Comparison of ENCODE assay signal across 12 mouse cellular contexts in the genomic region with DNA sequence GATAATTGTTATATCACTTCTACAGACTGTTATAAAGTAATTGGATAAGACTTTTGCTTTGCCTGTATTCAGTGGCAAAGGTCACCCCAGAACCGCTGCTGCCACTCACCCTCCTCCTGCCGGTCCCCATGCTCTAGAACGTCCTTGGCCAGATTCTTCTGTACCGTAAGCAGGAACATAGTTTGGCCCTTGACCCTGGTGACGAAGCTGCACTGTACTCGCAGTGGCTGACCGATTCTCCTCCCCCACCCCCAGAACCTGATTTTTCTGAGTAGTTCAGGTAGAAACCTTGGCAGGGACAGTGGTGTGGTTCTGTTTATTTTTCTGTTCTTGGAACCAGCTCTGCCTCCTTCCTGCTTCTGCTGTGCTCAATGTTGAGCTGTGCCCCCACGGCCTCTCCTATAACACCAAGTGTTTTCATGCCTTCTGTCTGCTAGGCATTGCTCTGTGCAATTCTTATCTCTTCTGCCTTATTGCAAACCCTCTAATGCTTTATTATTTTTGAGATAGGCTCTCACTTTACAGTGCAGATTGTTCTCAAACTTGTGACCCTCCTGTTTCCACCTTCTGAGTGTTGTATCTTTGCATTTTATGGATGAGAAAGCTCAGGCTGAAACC. TPM values are rescaled to one million over a fixed set of nuclear protein-coding genes. Genes with fewer than 3 reads are reported as not detected.
DNase-seq lines count a peak whose midpoint lies in the region; ATAC-seq and TF ChIP-seq lines count a peak whose summit lies in the region.
"Had no signal": no experiment of that assay in that cellular context is flagged by ENCODE, and none has a peak within 500 bp of the region (broad histone marks: within the 10 kb centered on the region; RNA-seq: fewer than 3 reads in every experiment).

No protein-coding gene starts in this region.

- no peaks in the 10 kb centered on the region for H3K9me3 ChIP-seq in heart, embryonic 14.5 days (ENCODE audit: control insufficient read depth, low read length)
- H3K9me3 ChIP-seq in intestine, postnatal 0 days (ENCODE audit: control insufficient read depth): no peaks in the 10 kb centered on the region
- no peaks in the 10 kb centered on the region for H3K9me3 ChIP-seq in limb, embryonic 15.5 days
- H3K9me3 ChIP-seq in stomach, embryonic 15.5 days: no peaks in the 10 kb centered on the region
- H3K9me3 ChIP-seq: embryonic facial prominence, embryonic 15.5 days had no signal

- H3K4me2 ChIP-seq in heart, embryonic 14.5 days (ENCODE audit: low read length): no peak overlapping the region
- peak overlapping the region; percentile 7; the same call in 1 of the 2 replicates for H3K4me2 ChIP-seq in intestine, postnatal 0 days (replicated peaks; ENCODE audit: low read depth)
- no peak overlapping the region for H3K4me2 ChIP-seq in limb, embryonic 15.5 days
- H3K4me2 ChIP-seq in stomach, embryonic 15.5 days: no peak overlapping the region
- H3K4me2 ChIP-seq: embryonic facial prominence, embryonic 15.5 days had no signal

- peak overlapping the region; percentile 16; the same call in 1 of the 2 replicates for H3K9ac ChIP-seq in heart, embryonic 14.5 days (ENCODE audit: low read length)
- no peak overlapping the region for H3K9ac ChIP-seq in intestine, postnatal 0 days (ENCODE audit: low read depth, low read length)
- H3K9ac ChIP-seq in limb, embryonic 15.5 days: no peak overlapping the region
- H3K9ac ChIP-seq in stomach, embryonic 15.5 days: no peak overlapping the region
- H3K9ac ChIP-seq: embryonic facial prominence, embryonic 15.5 days had no signal

- no peak overlapping the region for H3K4me3 ChIP-seq in heart, embryonic 14.5 days (ENCODE audit: control insufficient read depth in 1 of 2, insufficient read depth in 1 of 2, low read depth in 1 of 2, low read length in 2 of 2)
- no peak overlapping the region for H3K4me3 ChIP-seq in intestine, postnatal 0 days (ENCODE audit: low read depth, low read length)
- no peak overlapping the region for H3K4me3 ChIP-seq in limb, embryonic 15.5 days
- no peak overlapping the region for H3K4me3 ChIP-seq in stomach, embryonic 15.5 days (replicated peaks)
- no peak overlapping the region for H3K4me3 ChIP-seq in left cerebral cortex, adult 2 months
- H3K4me3 ChIP-seq: embryonic facial prominence, embryonic 15.5 days had no signal

- peak overlapping the region; percentile 83 to 85; a peak in 1 of 4 replicates for H3K27ac ChIP-seq in heart, embryonic 14.5 days (replicated peaks in 1 of 2; ENCODE audit: control insufficient read depth in 1 of 2, insufficient read depth in 1 of 2, low read depth in 2 of 2, low read length in 2 of 2)
- peak overlapping the region; percentile 95 for H3K27ac ChIP-seq in intestine, postnatal 0 days (ENCODE audit: low read depth, low read length)
- peak overlapping the region; percentile 80; the same call in 1 of the 2 replicates for H3K27ac ChIP-seq in limb, embryonic 15.5 days
- H3K27ac ChIP-seq in stomach, embryonic 15.5 days: peak overlapping the region; percentile 72; the same call in 1 of the 2 replicates
- H3K27ac ChIP-seq in left cerebral cortex, adult 2 months: no peak overlapping the region

- DNase-seq in heart, adult 11 months: no peak
- DNase-seq in left cerebral cortex, adult 2 months (ENCODE audit: extremely low spot score in 1 of 2, low spot score in 2 of 2): no peak
- no peak for DNase-seq in retina, embryonic 14.5 days (ENCODE audit: low spot score)
- DNase-seq in layer of hippocampus, adult 8-10 months (ENCODE audit: low spot score in 2 of 2): no peak

- peaks cover 24 to 54% of the 10 kb centered on the region in 2 experiments for H3K4me1 ChIP-seq in heart, embryonic 14.5 days (ENCODE audit: control insufficient read depth in 2 of 2, insufficient read depth in 2 of 2, low read length in 2 of 2)
- peaks cover 30% of the 10 kb centered on the region; the same call in 1 of the 2 replicates for H3K4me1 ChIP-seq in intestine, postnatal 0 days (replicated peaks; ENCODE audit: control insufficient read depth, insufficient read depth, low read length)
- H3K4me1 ChIP-seq in limb, embryonic 15.5 days: peaks cover 74% of the 10 kb centered on the region
- peaks cover 52% of the 10 kb centered on the region for H3K4me1 ChIP-seq in stomach, embryonic 15.5 days

- no peaks in the 10 kb centered on the region for H3K27me3 ChIP-seq in heart, embryonic 14.5 days (ENCODE audit: control insufficient read depth, insufficient read depth, low read length)
- H3K27me3 ChIP-seq in intestine, postnatal 0 days (replicated peaks; ENCODE audit: control insufficient read depth, insufficient read depth, low read length): no peaks in the 10 kb centered on the region
- H3K27me3 ChIP-seq in limb, embryonic 15.5 days: no peaks in the 10 kb centered on the region
- no peaks in the 10 kb centered on the region for H3K27me3 ChIP-seq in stomach, embryonic 15.5 days (replicated peaks)
- H3K27me3 ChIP-seq: CH12.LX; embryonic facial prominence, embryonic 15.5 days had no signal

- intact Hi-C loops in left cerebral cortex, adult 2 months (cut with DNase I): no loop called here

- no peak for ATAC-seq in heart, embryonic 14.5 days (ENCODE audit: insufficient number of reproducible peaks, insufficient read depth, low FRiP score, low read depth)
- peak; percentile 81 for ATAC-seq in intestine, postnatal 0 days
- ATAC-seq in limb, embryonic 15.5 days (ENCODE audit: insufficient number of reproducible peaks, low FRiP score, low TSS enrichment, low read depth): no peak
- ATAC-seq in stomach, embryonic 15.5 days (ENCODE audit: insufficient read depth, low FRiP score, low read depth): peak; percentile 50

- 52% methylated on average over 8 of the region's 8 CpGs for WGBS in heart, embryonic 14.5 days
- WGBS in intestine, postnatal 0 days: 29% methylated on average over 8 of the region's 8 CpGs
- WGBS in limb, embryonic 15.5 days: 64% methylated on average over 8 of the region's 8 CpGs
- WGBS in stomach, embryonic 15.5 days: 42% methylated on average over 8 of the region's 8 CpGs

- TF ChIP-seq CTCF in intestine, postnatal 0 days (IDR thresholded peaks at IDR 0.05; ENCODE audit: low read depth): no peak
- no peak for TF ChIP-seq CTCF in left cerebral cortex, adult 2 months (IDR thresholded peaks at IDR 0.05)

- no peaks in the 10 kb centered on the region for H3K36me3 ChIP-seq in heart, embryonic 14.5 days (ENCODE audit: control insufficient read depth, insufficient read depth, low read length)
- H3K36me3 ChIP-seq in intestine, postnatal 0 days (ENCODE audit: control insufficient read depth, insufficient read depth): no peaks in the 10 kb centered on the region
- no peaks in the 10 kb centered on the region for H3K36me3 ChIP-seq in limb, embryonic 15.5 days
- H3K36me3 ChIP-seq in stomach, embryonic 15.5 days: no peaks in the 10 kb centered on the region
- H3K36me3 ChIP-seq: embryonic facial prominence, embryonic 15.5 days had no signal

RNA-seq across cellular contexts. Expression of a gene that starts 7.0 kb away (rescaled TPM):
- 10.0 and 11.2 TPM in 2 replicates for polyA plus RNA-seq in heart, embryonic 14.5 days (2014; fragmentation: Nextera tagmentation; extraction: Ambion mirVana)
- 7.0 and 7.2 TPM in 2 replicates for polyA plus RNA-seq in intestine, postnatal 0 days (2015; fragmentation: Nextera tagmentation; extraction: Ambion mirVana)
- 27.6 and 33.0 TPM in 2 replicates for polyA plus RNA-seq in limb, embryonic 15.5 days (2015; fragmentation: Nextera tagmentation; extraction: Ambion mirVana)
- polyA plus RNA-seq in stomach, embryonic 15.5 days (2015; fragmentation: Nextera tagmentation; extraction: Ambion mirVana): 17.4 and 20.3 TPM in 2 replicates
- 10 to 100 TPM; 66.0 to 68.6 TPM for total RNA-seq in left cerebral cortex, adult 2 months (2021)
- 10 to 100 TPM; 61.3 to 89.9 (median 77.8) TPM for total RNA-seq in layer of hippocampus, adult 8-10 months (2022)

RNA-seq across cellular contexts. Expression of a gene that starts 33.4 kb away (rescaled TPM):
- not detected in 2 replicates for polyA plus RNA-seq in heart, embryonic 14.5 days (2014; fragmentation: Nextera tagmentation; extraction: Ambion mirVana)
- not detected in 2 replicates for polyA plus RNA-seq in intestine, postnatal 0 days (2015; fragmentation: Nextera tagmentation; extraction: Ambion mirVana)
- polyA plus RNA-seq in limb, embryonic 15.5 days (2015; fragmentation: Nextera tagmentation; extraction: Ambion mirVana): not detected in 2 replicates
- polyA plus RNA-seq in stomach, embryonic 15.5 days (2015; fragmentation: Nextera tagmentation; extraction: Ambion mirVana): 0.32 TPM in 1 of 2 replicates, not detected in the other
- not detected for total RNA-seq in left cerebral cortex, adult 2 months (2021)
- not detected for total RNA-seq in layer of hippocampus, adult 8-10 months (2022)
- total RNA-seq: CH12.LX; granulocyte monocyte progenitor cell, adult 5-6 weeks; layer of hippocampus, postnatal 25 days had no signal
- polyA plus RNA-seq: embryonic facial prominence, embryonic 15.5 days had no signal

Comparison
In these comparisons a context has a peak if more than half of its experiments do, and no peak if none do; other contexts are left out.
1. ATAC-seq: peak in intestine, postnatal 0 days (single experiment) and stomach, embryonic 15.5 days (single experiment); none in heart, embryonic 14.5 days (single experiment) and limb, embryonic 15.5 days (single experiment).